Mouse (Mus musculus): Measurements from ENCODE around the gene Slc2a10. TPM values are rescaled to one million over a fixed set of nuclear protein-coding genes. Genes with fewer than 3 reads are reported as not detected.
A peak's percentile ranks its signal among the peaks of the same experiment; 100 is the strongest.
"Not testable (repeated sequence)": the region's sequence is repeated elsewhere in the genome, so short reads cannot be mapped to it uniquely, and the experiment has no call there.

Gene Slc2a10
- polyA plus RNA-seq, 1 experiment from 2014 or later: 3.1 TPM

DNA sequence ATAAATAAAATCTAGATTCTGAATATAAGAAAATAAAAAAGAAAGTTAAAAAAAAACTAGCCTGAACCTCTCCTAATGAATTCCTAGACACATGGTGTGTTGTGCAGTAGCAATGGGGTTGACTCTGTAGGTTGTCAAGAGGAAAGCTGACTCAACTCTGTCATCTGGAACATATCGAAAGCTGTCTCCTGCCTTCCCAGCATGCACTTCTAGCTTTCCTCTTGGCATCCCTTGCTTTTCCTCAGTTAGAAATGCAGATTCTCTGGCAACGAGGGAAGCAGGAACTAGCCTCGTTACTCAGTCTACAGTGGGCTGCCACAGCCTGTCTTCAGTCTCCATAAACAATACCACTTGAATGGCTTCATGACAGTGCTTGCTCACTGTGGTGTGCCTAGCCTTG is 17.8 kb upstream of the Slc2a10 start:
- H3K4me3 ChIP-seq: no peak overlapping the region
- peak overlapping the region; percentile 29; the same call in 1 of the 2 replicates for H3K9ac ChIP-seq
- peaks cover 19% of the 10 kb centered on the region for H3K4me1 ChIP-seq (replicated peaks)
- H3K27me3 ChIP-seq: no peaks in the 10 kb centered on the region
- 80% methylated on average over 3 of the region's 3 CpGs for WGBS
- H3K4me2 ChIP-seq: no peak overlapping the region
- no peak for ATAC-seq (ENCODE audit: low FRiP score)
- no peak overlapping the region for H3K27ac ChIP-seq
- H3K36me3 ChIP-seq: peaks cover 29% of the 10 kb centered on the region
- H3K9me3 ChIP-seq: no peaks in the 10 kb centered on the region

GRCm38 (mm10) chr2:165486401-165486800 is 17.2 kb upstream of the Slc2a10 start:
- Histone ChIP-seq H3K27ac (no peak overlapping the region), H3K4me1 (replicated peaks) (peaks cover 19% of the 10 kb centered on the region), H3K36me3 (peaks cover 30% of the 10 kb centered on the region), H3K27me3 (no peaks in the 10 kb centered on the region), H3K4me2 (no peak overlapping the region), H3K4me3 (no peak overlapping the region), H3K9ac (peak overlapping the region; percentile 29; the same call in 1 of the 2 replicates), H3K9me3 (no peaks in the 10 kb centered on the region)
- 75% methylated on average over 5 of the region's 5 CpGs for WGBS
- peak; percentile 12; the same call in 1 of the 2 replicates for ATAC-seq (ENCODE audit: low FRiP score)

DNA sequence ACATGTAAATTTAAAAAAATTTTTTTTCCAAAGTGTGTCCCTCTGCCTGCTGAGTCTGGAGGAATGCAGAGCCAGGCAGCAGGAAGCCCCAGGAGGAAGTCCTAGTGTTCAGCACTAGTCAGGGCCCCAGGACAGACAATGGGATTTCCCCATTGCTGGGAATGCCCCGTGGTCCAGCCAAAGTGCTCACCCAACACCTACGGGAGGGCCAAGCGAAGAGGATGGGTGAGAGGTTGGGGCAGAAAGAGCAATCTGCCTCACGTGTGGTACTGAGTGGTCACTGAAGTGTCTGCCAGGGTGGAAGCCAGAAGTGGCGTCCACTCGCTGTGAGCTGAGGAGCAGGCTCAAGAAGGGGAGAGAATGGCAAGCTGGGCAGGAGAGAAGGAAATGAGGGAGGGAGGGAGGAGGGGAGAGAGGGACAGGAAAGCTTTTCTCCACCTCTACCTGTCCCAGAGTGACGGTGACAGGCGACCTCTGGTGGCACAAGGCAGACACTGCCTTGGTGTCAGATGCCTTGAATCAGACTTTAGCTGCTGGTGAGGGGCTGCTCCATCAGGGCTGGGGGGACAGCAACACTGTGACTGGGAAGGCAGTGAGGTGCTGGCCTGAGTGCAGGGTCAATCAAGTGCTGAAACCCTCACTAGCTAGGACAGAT is 16.6 kb upstream of the Slc2a10 start:
- H3K27ac ChIP-seq: no peak overlapping the region
- peak; percentile 60 for ATAC-seq (ENCODE audit: low FRiP score)
- H3K4me3 ChIP-seq: no peak overlapping the region
- H3K4me2 ChIP-seq: no peak overlapping the region
- H3K9me3 ChIP-seq: no peaks in the 10 kb centered on the region
- peaks cover 22% of the 10 kb centered on the region for H3K4me1 ChIP-seq (replicated peaks)
- 31% methylated on average over 8 of the region's 8 CpGs for WGBS
- H3K27me3 ChIP-seq: no peaks in the 10 kb centered on the region
- H3K36me3 ChIP-seq: peaks cover 30% of the 10 kb centered on the region
- H3K9ac ChIP-seq: no peak overlapping the region

DNA sequence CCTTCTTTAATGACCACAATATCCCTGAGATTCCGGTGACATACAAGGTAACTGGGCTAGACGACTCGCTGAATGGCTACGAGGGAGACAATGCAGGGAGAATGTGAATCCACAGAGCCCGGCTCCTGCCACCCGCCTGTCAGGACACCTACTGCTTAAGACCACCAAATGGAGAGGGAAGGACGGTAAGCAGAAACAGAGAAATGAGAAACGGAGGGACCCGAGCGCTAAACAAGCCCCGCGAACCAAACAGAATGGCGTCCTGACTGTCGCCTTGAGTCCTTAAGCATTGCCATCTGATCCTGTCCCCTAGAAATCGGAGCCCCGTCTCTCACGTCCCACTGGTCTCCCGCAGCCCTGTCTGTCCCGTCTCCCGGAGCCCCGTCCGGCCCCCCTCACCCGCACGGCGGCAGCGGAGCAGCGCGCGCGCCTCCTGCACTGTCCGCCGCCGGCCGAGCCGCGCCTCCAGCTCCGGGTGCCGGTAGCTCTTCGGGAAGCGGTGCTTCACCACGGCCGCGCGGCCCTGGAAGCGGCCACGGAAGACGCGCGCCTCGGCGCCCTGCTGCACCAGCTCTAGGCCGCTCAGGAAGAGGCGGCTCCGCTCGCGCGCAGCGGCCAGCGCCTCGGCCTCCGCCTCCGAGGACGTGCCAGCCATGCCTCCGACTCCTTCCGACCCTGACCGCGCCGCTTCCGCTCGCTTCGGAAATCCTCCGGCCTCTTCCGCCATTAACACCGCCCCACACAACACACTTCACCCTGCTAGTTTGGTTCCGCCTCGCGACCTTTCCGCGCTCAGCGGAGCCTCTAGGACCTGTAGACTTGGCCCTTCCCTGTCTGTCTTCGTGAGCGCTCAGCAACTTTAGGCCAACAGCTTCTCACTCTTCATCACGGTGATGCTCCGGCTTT is 10.7 kb upstream of the Slc2a10 start, which contains the start of gene Trp53rka:
TSS of gene Trp53rka (minus strand) at position 677 of the 906 bp plus-strand sequence.
- Histone ChIP-seq H3K4me1 (replicated peaks) (peaks cover 26% of the 10 kb centered on the region), H3K9ac (peak within 1 kb of the TSS; percentile 89), H3K27me3 (no peaks in the 10 kb centered on the region), H3K4me2 (peak within 1 kb of the TSS; percentile 86), H3K9me3 (no peaks in the 10 kb centered on the region), H3K36me3 (peaks cover 30% of the 10 kb centered on the region), H3K4me3 (peak within 1 kb of the TSS; percentile 73), H3K27ac (peak within 1 kb of the TSS; percentile 89)
- ATAC-seq (ENCODE audit: low FRiP score): peak; percentile 85
- under 1% methylated on average over 81 of the region's 84 CpGs for WGBS

DNA sequence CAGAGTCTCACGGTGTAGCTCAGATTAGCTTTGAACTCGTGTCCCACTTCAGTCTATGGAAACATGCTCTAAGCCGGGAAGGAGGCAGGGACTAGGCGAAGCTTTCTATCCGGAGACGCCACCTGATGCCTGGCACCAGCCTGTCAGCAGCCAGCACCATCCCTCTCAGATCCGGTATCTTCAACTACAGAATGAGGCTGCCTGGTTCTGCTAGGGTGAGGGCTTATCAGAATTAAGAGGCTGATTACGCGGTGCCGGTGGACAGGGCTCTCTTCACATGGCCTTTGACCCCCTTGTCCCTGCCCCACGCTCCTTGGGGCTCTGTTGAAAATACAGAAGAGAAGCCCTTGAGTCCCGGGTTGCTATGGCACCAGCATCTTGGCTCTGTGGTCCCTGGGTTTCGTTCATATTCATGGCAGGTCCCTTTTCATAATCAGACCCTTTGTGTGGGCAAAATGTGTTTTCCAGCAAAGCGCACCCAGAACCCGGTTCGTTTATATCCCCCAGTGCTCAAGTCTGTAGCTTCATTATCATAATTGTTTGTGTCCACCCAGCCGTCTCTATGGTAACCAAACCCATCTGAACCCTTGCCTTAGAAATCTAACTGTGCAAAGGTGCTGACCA is 9.9 kb upstream of the Slc2a10 start:
- peak; percentile 40 for ATAC-seq (ENCODE audit: low FRiP score)
- Histone ChIP-seq H3K4me1 (replicated peaks) (peaks cover 26% of the 10 kb centered on the region), H3K27me3 (no peaks in the 10 kb centered on the region), H3K9me3 (no peaks in the 10 kb centered on the region), H3K9ac (peak overlapping the region; percentile 89), H3K27ac (peak overlapping the region; percentile 89), H3K4me3 (peak overlapping the region; percentile 73), H3K4me2 (peak overlapping the region; percentile 86), H3K36me3 (peaks cover 22% of the 10 kb centered on the region)
- 5% methylated on average over 17 of the region's 17 CpGs for WGBS

GRCm38 (mm10) chr2:165494495-165494894 is 9.1 kb upstream of the Slc2a10 start:
- Histone ChIP-seq H3K9me3 (no peaks in the 10 kb centered on the region), H3K36me3 (peaks cover 14% of the 10 kb centered on the region), H3K4me2 (peak overlapping the region; percentile 86), H3K4me1 (replicated peaks) (peaks cover 26% of the 10 kb centered on the region), H3K27ac (peak overlapping the region; percentile 89), H3K4me3 (no peak overlapping the region; the same call in 1 of the 2 replicates), H3K27me3 (no peaks in the 10 kb centered on the region), H3K9ac (no peak overlapping the region)
- ATAC-seq (ENCODE audit: low FRiP score): no peak
- 33% methylated on average over 2 of the region's 2 CpGs for WGBS

DNA sequence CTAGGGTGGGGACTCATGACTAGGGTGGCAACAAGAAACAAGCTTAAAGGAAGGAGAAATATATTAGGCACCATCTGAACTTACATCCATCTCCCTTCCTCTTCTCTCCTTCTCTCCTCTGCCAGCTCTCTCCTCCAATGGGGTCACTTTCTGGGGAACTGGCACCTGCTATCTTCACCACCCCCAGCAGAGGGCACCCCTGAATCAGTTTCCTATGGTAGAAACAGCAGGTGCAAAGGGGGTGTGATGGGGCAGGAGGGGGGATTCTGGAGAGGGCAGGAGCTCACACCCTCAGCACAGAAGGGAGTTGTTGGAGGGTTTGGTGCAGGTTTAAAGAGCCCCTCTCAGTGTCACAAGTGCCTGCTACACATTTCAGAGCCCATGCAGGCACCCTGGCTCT is 7.3 kb upstream of the Slc2a10 start:
- Histone ChIP-seq H3K4me2 (no peak overlapping the region), H3K36me3 (no peaks in the 10 kb centered on the region), H3K4me1 (replicated peaks) (peaks cover 26% of the 10 kb centered on the region), H3K9ac (no peak overlapping the region), H3K27ac (no peak overlapping the region), H3K4me3 (no peak overlapping the region), H3K27me3 (no peaks in the 10 kb centered on the region), H3K9me3 (no peaks in the 10 kb centered on the region)
- no peak for ATAC-seq (ENCODE audit: low FRiP score)

GRCm38 (mm10) chr2:165497706-165498275 is 5.8 kb upstream of the Slc2a10 start:
- Histone ChIP-seq H3K27me3 (no peaks in the 10 kb centered on the region), H3K9me3 (no peaks in the 10 kb centered on the region), H3K27ac (no peak overlapping the region), H3K36me3 (no peaks in the 10 kb centered on the region), H3K4me2 (no peak overlapping the region), H3K4me1 (replicated peaks) (peaks cover 17% of the 10 kb centered on the region), H3K4me3 (no peak overlapping the region), H3K9ac (no peak overlapping the region)
- 81% methylated on average over 2 of the region's 2 CpGs for WGBS
- ATAC-seq (ENCODE audit: low FRiP score): no peak

- no peaks in the 10 kb centered on the region for H3K27me3 ChIP-seq
- H3K4me2 ChIP-seq: no peak overlapping the region
- no peak for ATAC-seq (ENCODE audit: low FRiP score)
- WGBS: 81% methylated on average over 6 of the region's 6 CpGs
- H3K9ac ChIP-seq: no peak overlapping the region
- no peaks in the 10 kb centered on the region for H3K9me3 ChIP-seq
- H3K27ac ChIP-seq: no peak overlapping the region
- no peak overlapping the region for H3K4me3 ChIP-seq
- H3K36me3 ChIP-seq: no peaks in the 10 kb centered on the region
- H3K4me1 ChIP-seq (replicated peaks): peaks cover 21% of the 10 kb centered on the region
These were observed 4.8 kb upstream of the Slc2a10 start for GRCm38 (mm10) chr2:165498816-165499215.

DNA sequence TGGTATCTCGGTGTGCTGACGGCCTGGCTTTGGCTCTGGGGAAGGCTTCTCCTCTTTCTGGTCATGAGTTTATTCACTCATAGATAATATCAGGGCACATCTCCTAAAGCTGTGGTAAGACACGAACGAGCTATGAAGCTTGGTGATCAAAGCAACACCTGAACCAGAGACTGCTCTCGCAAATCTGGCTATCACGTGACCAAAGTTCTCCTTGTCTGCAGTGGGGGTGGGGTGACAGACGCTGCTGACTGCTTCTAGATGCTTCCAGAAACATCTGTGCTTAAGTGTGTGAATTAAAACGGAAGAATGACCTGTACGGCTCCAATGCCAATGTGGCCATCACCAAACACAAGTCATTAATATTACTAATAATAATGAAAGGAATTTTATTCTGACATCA is 6.1 kb downstream of the Slc2a10 start:
- no peaks in the 10 kb centered on the region for H3K9me3 ChIP-seq
- no peak for ATAC-seq (ENCODE audit: low FRiP score)
- no peak overlapping the region for H3K4me2 ChIP-seq
- no peak overlapping the region for H3K4me3 ChIP-seq
- H3K4me1 ChIP-seq (replicated peaks): peaks cover 33% of the 10 kb centered on the region
- no peak overlapping the region for H3K27ac ChIP-seq
- no peak overlapping the region for H3K9ac ChIP-seq
- 0 out of 2 replicates have a peak, but pooled peaks cover 1% of the 10 kb centered on the region for H3K27me3 ChIP-seq
- 85% methylated on average over 9 of the region's 9 CpGs for WGBS
- no peaks in the 10 kb centered on the region for H3K36me3 ChIP-seq

DNA sequence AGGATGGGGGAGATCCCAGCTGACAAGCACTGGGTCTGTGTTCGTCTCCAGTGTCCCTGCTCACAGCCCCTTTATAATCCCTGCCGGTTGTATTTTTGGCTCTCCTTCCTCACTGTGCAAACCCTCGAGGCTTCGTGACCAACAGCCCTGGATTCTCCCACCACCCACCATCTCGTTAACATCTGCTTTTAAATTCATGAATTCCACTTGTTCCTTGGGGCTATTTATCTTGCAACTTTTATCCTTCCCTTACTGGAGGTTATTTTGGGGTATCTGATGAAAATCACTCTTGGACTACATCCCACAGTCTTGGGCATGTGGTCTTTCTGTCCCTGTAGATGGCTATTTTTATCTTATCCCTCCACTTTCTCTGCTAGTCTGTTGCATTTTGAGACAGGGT is 6.9 kb downstream of the Slc2a10 start:
- WGBS: 54% methylated on average over 5 of the region's 5 CpGs
- ATAC-seq (ENCODE audit: low FRiP score): no peak

GRCm38 (mm10) chr2:165510914-165511458 is 7.4 kb downstream of the Slc2a10 start:
- not testable (repeated sequence) for H3K27ac ChIP-seq; H3K27me3 ChIP-seq; H3K4me2 ChIP-seq; H3K4me3 ChIP-seq; H3K36me3 ChIP-seq; H3K9me3 ChIP-seq; ATAC-seq (ENCODE audit: low FRiP score); H3K9ac ChIP-seq
- 76% methylated on average over 2 of the region's 2 CpGs for WGBS
- peaks cover 32% of the 10 kb centered on the region for H3K4me1 ChIP-seq (replicated peaks)

More for the DNA sequence above, 6.9 kb downstream of the Slc2a10 start:
- Histone ChIP-seq H3K9ac (no peak overlapping the region), H3K4me2 (no peak overlapping the region), H3K4me3 (no peak overlapping the region), H3K4me1 (replicated peaks) (peaks cover 32% of the 10 kb centered on the region), H3K27ac (no peak overlapping the region), H3K36me3 (no peaks in the 10 kb centered on the region), H3K9me3 (no peaks in the 10 kb centered on the region), H3K27me3 (0 out of 2 replicates have a peak, but pooled peaks cover 3% of the 10 kb centered on the region)
